Mouse (Mus musculus): ENCODE measurements at regions not wholly inside any gene's neighbourhood (a gene's known extent, or its start where the extent isn't known, plus 50 kb on each side); places are given as distances from the start of the nearest gene placed in this dataset.

DNA sequence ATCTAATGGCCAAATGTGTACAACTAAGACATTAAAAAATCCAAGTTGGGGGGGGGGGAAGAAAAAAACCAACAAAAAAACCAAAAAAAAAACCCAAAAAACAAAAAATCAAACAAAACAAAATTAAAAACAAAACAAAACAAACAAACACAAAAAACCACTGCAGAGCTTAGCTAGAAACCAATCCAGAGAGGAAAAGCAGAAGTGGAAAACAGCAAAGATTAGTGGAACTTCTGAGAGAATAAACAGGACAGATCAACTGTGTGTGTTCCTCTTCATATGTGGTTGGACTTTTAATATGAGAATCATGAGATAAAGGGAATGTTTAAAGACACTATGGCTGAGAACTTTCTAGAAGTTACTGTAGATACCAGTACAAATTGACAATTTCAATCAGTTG, 105.1 kb upstream of the Tet2 start:
- no peak for TF ChIP-seq ZNF384 (IDR thresholded peaks at IDR 0.05; ENCODE audit: low read depth, low read length)
- no peak for TF ChIP-seq HCFC1 (IDR thresholded peaks at IDR 0.05; ENCODE audit: borderline replicate concordance, insufficient read depth, low read length)
- TF ChIP-seq ZC3H11A (IDR thresholded peaks at IDR 0.05; ENCODE audit: borderline replicate concordance, low read depth, low read length) = no peak
- no peak for TF ChIP-seq MAFK (IDR thresholded peaks at IDR 0.05; ENCODE audit: insufficient read depth, low read depth, low read length)
- TF ChIP-seq CHD2 (IDR thresholded peaks at IDR 0.05; ENCODE audit: low read depth, low read length) = no peak
- in situ Hi-C loops (cut with MboI; ENCODE audit: low sequenced_read_pairs in 2 of 2, unreplicated experiment in 2 of 2) = no loop called here

DNA sequence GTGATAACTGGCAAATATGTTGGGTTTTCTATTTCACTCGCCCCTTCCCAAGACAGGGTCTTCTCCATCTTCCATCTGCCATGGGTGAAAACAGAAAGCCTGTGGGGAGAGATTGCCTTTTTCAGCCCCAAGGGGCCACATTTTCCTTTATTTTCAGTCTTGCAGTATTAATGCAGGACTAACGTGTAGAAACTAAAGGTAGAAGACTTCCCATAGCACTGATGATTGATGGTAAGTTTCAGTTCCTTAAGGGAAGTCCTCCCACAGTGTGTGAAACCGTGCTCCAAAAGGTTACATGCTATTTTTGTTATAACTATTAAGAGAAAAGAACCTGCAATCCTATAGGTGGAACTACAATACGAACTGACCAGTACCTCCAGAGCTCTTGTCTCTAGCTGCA, 107.1 kb upstream of the Tet2 start:
- H3K9ac ChIP-seq (ENCODE audit: insufficient read depth, low read depth, low read length, poor library complexity, severe bottlenecking) = no peak overlapping the region
- H3K4me1 ChIP-seq (ENCODE audit: control insufficient read depth in 2 of 2, insufficient read depth in 2 of 2, low read length in 2 of 2, poor library complexity in 1 of 2) = no peaks in the 10 kb centered on the region
- no peak overlapping the region for H3K27ac ChIP-seq (ENCODE audit: insufficient read depth, low read depth, low read length, poor library complexity, severe bottlenecking)
- DNase-seq (ENCODE audit: low read depth, low spot score) = no peak
- no peaks in the 10 kb centered on the region for H3K9me3 ChIP-seq (ENCODE audit: control insufficient read depth, insufficient read depth, low read depth, low read length)
- H3K36me3 ChIP-seq (ENCODE audit: control insufficient read depth, insufficient read depth, low read length, poor library complexity, severe bottlenecking) = no peaks in the 10 kb centered on the region
- H3K4me3 ChIP-seq (ENCODE audit: insufficient read depth in 1 of 2, low read depth in 1 of 2, low read length in 2 of 2, poor library complexity in 1 of 2, severe bottlenecking in 1 of 2) = no peak overlapping the region
- no peak for TF ChIP-seq ZNF384 (IDR thresholded peaks at IDR 0.05; ENCODE audit: low read depth, low read length)
- in situ Hi-C loops (cut with MboI; ENCODE audit: low sequenced_read_pairs in 2 of 2, unreplicated experiment in 2 of 2) = no loop called here

More for the DNA sequence above, 105.1 kb upstream of the Tet2 start:
- H3K9ac ChIP-seq (ENCODE audit: insufficient read depth, low read depth, low read length, poor library complexity, severe bottlenecking) = no peak overlapping the region
- no peak for DNase-seq (ENCODE audit: low read depth, low spot score)
- no peaks in the 10 kb centered on the region for H3K36me3 ChIP-seq (ENCODE audit: control insufficient read depth, insufficient read depth, low read length, poor library complexity, severe bottlenecking)
- no peak overlapping the region for H3K4me3 ChIP-seq (ENCODE audit: insufficient read depth in 1 of 2, low read depth in 1 of 2, low read length in 2 of 2, poor library complexity in 1 of 2, severe bottlenecking in 1 of 2)
- H3K9me3 ChIP-seq (ENCODE audit: control insufficient read depth, insufficient read depth, low read depth, low read length) = no peaks in the 10 kb centered on the region
- H3K4me1 ChIP-seq (ENCODE audit: control insufficient read depth in 2 of 2, insufficient read depth in 2 of 2, low read length in 2 of 2, poor library complexity in 1 of 2) = no peaks in the 10 kb centered on the region
- H3K27ac ChIP-seq (ENCODE audit: insufficient read depth, low read depth, low read length, poor library complexity, severe bottlenecking) = no peak overlapping the region

DNA sequence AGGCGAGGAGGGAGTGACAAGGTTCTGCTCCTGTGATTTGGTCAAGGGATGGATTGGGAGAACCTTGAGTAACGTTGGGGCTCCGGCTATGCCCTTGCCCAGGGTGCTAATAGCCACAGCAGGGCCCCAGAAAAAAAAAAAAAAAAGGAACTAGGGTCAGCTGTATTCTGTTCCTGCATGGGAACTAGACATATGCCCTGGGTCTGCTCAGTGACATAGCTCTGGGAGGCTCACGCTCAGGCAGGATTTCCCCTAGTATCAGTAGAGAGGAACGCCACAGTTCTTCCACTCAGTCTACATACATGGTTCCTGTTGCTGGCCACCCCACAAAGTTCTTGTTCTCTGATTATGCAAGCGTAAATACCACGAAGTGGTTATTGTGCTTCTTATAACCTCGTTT, 114.8 kb upstream of the Tet2 start:
- no peak overlapping the region for H3K4me3 ChIP-seq (ENCODE audit: insufficient read depth in 1 of 2, low read depth in 1 of 2, low read length in 2 of 2, poor library complexity in 1 of 2, severe bottlenecking in 1 of 2)
- no peak overlapping the region for H3K9ac ChIP-seq (ENCODE audit: insufficient read depth, low read depth, low read length, poor library complexity, severe bottlenecking)
- no peaks in the 10 kb centered on the region for H3K36me3 ChIP-seq (ENCODE audit: control insufficient read depth, insufficient read depth, low read length, poor library complexity, severe bottlenecking)
- H3K4me1 ChIP-seq (ENCODE audit: control insufficient read depth in 2 of 2, insufficient read depth in 2 of 2, low read length in 2 of 2, poor library complexity in 1 of 2) = no peaks in the 10 kb centered on the region
- H3K27ac ChIP-seq (ENCODE audit: insufficient read depth, low read depth, low read length, poor library complexity, severe bottlenecking) = no peak overlapping the region
- in situ Hi-C loops (cut with MboI; ENCODE audit: low sequenced_read_pairs in 2 of 2, unreplicated experiment in 2 of 2) = no loop called here
- no peak for DNase-seq (ENCODE audit: low read depth, low spot score)
- no peak for TF ChIP-seq CHD2 (IDR thresholded peaks at IDR 0.05; ENCODE audit: low read depth, low read length)
- no peak for TF ChIP-seq HCFC1 (IDR thresholded peaks at IDR 0.05; ENCODE audit: borderline replicate concordance, insufficient read depth, low read length)
- TF ChIP-seq ZC3H11A (IDR thresholded peaks at IDR 0.05; ENCODE audit: borderline replicate concordance, low read depth, low read length) = no peak
- no peak for TF ChIP-seq ZNF384 (IDR thresholded peaks at IDR 0.05; ENCODE audit: low read depth, low read length)
- TF ChIP-seq MAFK (IDR thresholded peaks at IDR 0.05; ENCODE audit: insufficient read depth, low read depth, low read length) = no peak
- H3K9me3 ChIP-seq (ENCODE audit: control insufficient read depth, insufficient read depth, low read depth, low read length) = no peaks in the 10 kb centered on the region

DNA sequence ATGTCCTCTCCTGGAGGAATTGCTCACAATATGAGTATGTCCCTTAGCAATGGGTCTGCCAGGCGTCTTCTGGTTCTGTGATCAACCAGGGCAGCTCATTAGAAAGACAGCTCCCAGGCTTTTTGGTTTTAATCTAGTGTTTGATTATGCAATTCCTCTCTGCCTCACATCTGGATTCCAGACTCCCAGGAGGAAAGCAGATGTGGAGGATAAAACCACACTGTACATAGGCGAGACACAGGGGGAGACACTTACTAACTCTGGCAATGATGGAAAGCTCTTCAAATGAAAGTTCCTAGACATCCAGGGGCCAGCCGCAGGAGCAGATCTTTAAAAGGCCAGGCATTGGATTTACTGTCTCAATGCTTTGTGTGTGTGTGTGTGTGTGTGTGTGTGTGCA, 116.4 kb upstream of the Tet2 start:
- H3K4me3 ChIP-seq (ENCODE audit: insufficient read depth in 1 of 2, low read depth in 1 of 2, low read length in 2 of 2, poor library complexity in 1 of 2, severe bottlenecking in 1 of 2) = no peak overlapping the region
- DNase-seq (ENCODE audit: low read depth, low spot score) = no peak
- H3K36me3 ChIP-seq (ENCODE audit: control insufficient read depth, insufficient read depth, low read length, poor library complexity, severe bottlenecking) = no peaks in the 10 kb centered on the region
- no peaks in the 10 kb centered on the region for H3K9me3 ChIP-seq (ENCODE audit: control insufficient read depth, insufficient read depth, low read depth, low read length)
- H3K9ac ChIP-seq (ENCODE audit: insufficient read depth, low read depth, low read length, poor library complexity, severe bottlenecking) = no peak overlapping the region
- no peak for TF ChIP-seq CHD2 (IDR thresholded peaks at IDR 0.05; ENCODE audit: low read depth, low read length)
- TF ChIP-seq HCFC1 (IDR thresholded peaks at IDR 0.05; ENCODE audit: borderline replicate concordance, insufficient read depth, low read length) = no peak
- no peak for TF ChIP-seq MAFK (IDR thresholded peaks at IDR 0.05; ENCODE audit: insufficient read depth, low read depth, low read length)
- no peak for TF ChIP-seq ZC3H11A (IDR thresholded peaks at IDR 0.05; ENCODE audit: borderline replicate concordance, low read depth, low read length)
- TF ChIP-seq ZNF384 (IDR thresholded peaks at IDR 0.05; ENCODE audit: low read depth, low read length) = no peak
- in situ Hi-C loops (cut with MboI; ENCODE audit: low sequenced_read_pairs in 2 of 2, unreplicated experiment in 2 of 2) = no loop called here
- no peak overlapping the region for H3K27ac ChIP-seq (ENCODE audit: insufficient read depth, low read depth, low read length, poor library complexity, severe bottlenecking)
- H3K4me1 ChIP-seq (ENCODE audit: control insufficient read depth in 2 of 2, insufficient read depth in 2 of 2, low read length in 2 of 2, poor library complexity in 1 of 2) = no peaks in the 10 kb centered on the region

DNA sequence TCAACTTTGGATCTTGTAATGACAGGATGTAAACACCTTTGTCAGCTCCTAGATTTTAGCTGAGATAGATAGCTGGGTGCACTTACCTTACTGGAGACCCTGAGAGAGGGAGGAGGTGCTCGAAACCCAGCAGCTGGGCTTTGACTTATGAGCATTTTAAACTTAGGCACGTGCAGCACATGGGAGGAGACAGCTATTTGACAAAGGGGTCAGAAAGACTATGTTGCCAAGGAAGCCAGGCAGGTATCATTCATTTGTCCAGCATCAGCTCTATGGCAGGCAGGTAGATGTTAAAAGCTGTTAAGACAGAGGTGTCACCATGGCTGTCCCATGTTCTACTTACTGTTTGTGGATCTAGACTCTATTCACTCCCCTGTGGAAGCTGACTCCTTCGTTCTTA, 120.0 kb upstream of the Tet2 start:
- no peaks in the 10 kb centered on the region for H3K4me1 ChIP-seq (ENCODE audit: control insufficient read depth in 2 of 2, insufficient read depth in 2 of 2, low read length in 2 of 2, poor library complexity in 1 of 2)
- in situ Hi-C loops (cut with MboI; ENCODE audit: low sequenced_read_pairs in 2 of 2, unreplicated experiment in 2 of 2) = no loop called here
- H3K27ac ChIP-seq (ENCODE audit: insufficient read depth, low read depth, low read length, poor library complexity, severe bottlenecking) = no peak overlapping the region
- TF ChIP-seq CHD2 (IDR thresholded peaks at IDR 0.05; ENCODE audit: low read depth, low read length) (no peak), ZC3H11A (IDR thresholded peaks at IDR 0.05; ENCODE audit: borderline replicate concordance, low read depth, low read length) (no peak), MAFK (IDR thresholded peaks at IDR 0.05; ENCODE audit: insufficient read depth, low read depth, low read length) (no peak), ZNF384 (IDR thresholded peaks at IDR 0.05; ENCODE audit: low read depth, low read length) (no peak), HCFC1 (IDR thresholded peaks at IDR 0.05; ENCODE audit: borderline replicate concordance, insufficient read depth, low read length) (no peak)
- no peak overlapping the region for H3K4me3 ChIP-seq (ENCODE audit: insufficient read depth in 1 of 2, low read depth in 1 of 2, low read length in 2 of 2, poor library complexity in 1 of 2, severe bottlenecking in 1 of 2)
- H3K9ac ChIP-seq (ENCODE audit: insufficient read depth, low read depth, low read length, poor library complexity, severe bottlenecking) = no peak overlapping the region
- no peaks in the 10 kb centered on the region for H3K36me3 ChIP-seq (ENCODE audit: control insufficient read depth, insufficient read depth, low read length, poor library complexity, severe bottlenecking)
- no peaks in the 10 kb centered on the region for H3K9me3 ChIP-seq (ENCODE audit: control insufficient read depth, insufficient read depth, low read depth, low read length)
- no peak for DNase-seq (ENCODE audit: low read depth, low spot score)

All from ES-E14 (cell line).